Mouse (Mus musculus) ES-E14 (cell line): ENCODE measurements around the gene Cpne5.

Experiments used
- CHD2 ChIP-seq: IDR thresholded peaks from 2 replicates; pipeline ENCODE4 v1.6.1; 2014; ENCODE audit warnings: mild to moderate bottlenecking, low read depth, low read length, inconsistent platforms
- HCFC1 ChIP-seq: IDR thresholded peaks from 2 replicates; pipeline ENCODE4 v1.6.1; 2012; ENCODE audit warnings: low read length, inconsistent platforms, borderline replicate concordance; ENCODE audit not compliant: insufficient read depth
- ZNF384 ChIP-seq: IDR thresholded peaks from 2 replicates; pipeline ENCODE4 v1.6.1; 2012; ENCODE audit warnings: low read depth, low read length, inconsistent platforms

GRCm38 (mm10) chr17:29173165-29173564, 64.8 kb downstream of the Cpne5 start:
- TF ChIP-seq ZNF384 = no peak
- no peak for TF ChIP-seq HCFC1
- TF ChIP-seq CHD2 = no peak
